Mouse (Mus musculus) neural tube, embryonic 11.5 days (tissue): ENCODE results near the gene Rbm34. TPM values are rescaled to one million over a fixed set of nuclear protein-coding genes. Genes with fewer than 3 reads are reported as not detected.

Source experiments
- ATAC-seq: fragments of 200-750 bp; cut with Nextera tagmentation; 2 replicates; pipeline ENCODE4 v1.8.0; 2017; ENCODE audit warnings: moderate number of reproducible peaks, mild to moderate bottlenecking, moderate TSS enrichment, moderate library complexity; ENCODE audit not compliant: insufficient read depth, low FRiP score, low TSS enrichment
- DNase-seq: peaks from one replicate; pipeline ENCODE4 v3.0.0-alpha.2; 2015; ENCODE audit warnings: low spot score
- H3K27ac ChIP-seq: fragments of 300-500 bp; sonication (generic); 2 replicates; pipeline ENCODE4 v1.5.1; 2014; ENCODE audit warnings: low read depth, mild to moderate bottlenecking, low read length
- H3K27me3 ChIP-seq: fragments of 300-500 bp; sonication (generic); 2 replicates; pipeline ENCODE4 v1.6.1; 2014; ENCODE audit warnings: mild to moderate bottlenecking, low read length, mixed read lengths; ENCODE audit not compliant: control insufficient read depth, insufficient read depth
- H3K36me3 ChIP-seq: fragments of 300-500 bp; sonication (generic); 2 replicates; pipeline ENCODE4 v1.6.1; 2014; ENCODE audit warnings: mild to moderate bottlenecking, low read length, moderate library complexity, mixed read lengths; ENCODE audit not compliant: control insufficient read depth, insufficient read depth
- H3K4me1 ChIP-seq: fragments of 300-500 bp; sonication (generic); 2 replicates; pipeline ENCODE4 v1.6.1; 2014; ENCODE audit warnings: low read length, mixed read lengths; ENCODE audit not compliant: control insufficient read depth, insufficient read depth
- H3K4me2 ChIP-seq: fragments of 300-500 bp; sonication (generic); 2 replicates; pipeline ENCODE4 v1.6.1; 2014; ENCODE audit warnings: low read depth, mild to moderate bottlenecking, moderate library complexity
- H3K4me3 ChIP-seq: fragments of 300-500 bp; sonication (generic); 2 replicates; pipeline ENCODE4 v1.5.1; 2014; ENCODE audit warnings: low read depth, low read length
- H3K9ac ChIP-seq: fragments of 300-500 bp; sonication (generic); 2 replicates; pipeline ENCODE4 v1.6.1; 2014; ENCODE audit warnings: mild to moderate bottlenecking, low read length
- H3K9me3 ChIP-seq: fragments of 300-500 bp; sonication (generic); 2 replicates; pipeline ENCODE4 v1.6.1; 2016; ENCODE audit warnings: low read length; ENCODE audit not compliant: control insufficient read depth
- WGBS: fragments of 180-500 bp; shearing (Covaris S2); extraction: QIAGEN DNeasy Blood & Tissue Kit; methylation state at CpG from one replicate; pipeline ENCODE4 v1.1.7; 2014; 5-methylcytosine and 5-hydroxymethylcytosine counted together
- polyA plus RNA-seq: library from polyadenylated mRNA; unstranded; fragments of >200 nt; fragmentation: Nextera tagmentation; extraction: Ambion mirVana; gene quantifications from 2 replicates; pipeline ENCODE4 v1.2.1, GENCODE M21; 2014

Rbm34 gene
- polyA plus RNA-seq, 1 experiment from 2014 or later, result 27.3 TPM

DNA sequence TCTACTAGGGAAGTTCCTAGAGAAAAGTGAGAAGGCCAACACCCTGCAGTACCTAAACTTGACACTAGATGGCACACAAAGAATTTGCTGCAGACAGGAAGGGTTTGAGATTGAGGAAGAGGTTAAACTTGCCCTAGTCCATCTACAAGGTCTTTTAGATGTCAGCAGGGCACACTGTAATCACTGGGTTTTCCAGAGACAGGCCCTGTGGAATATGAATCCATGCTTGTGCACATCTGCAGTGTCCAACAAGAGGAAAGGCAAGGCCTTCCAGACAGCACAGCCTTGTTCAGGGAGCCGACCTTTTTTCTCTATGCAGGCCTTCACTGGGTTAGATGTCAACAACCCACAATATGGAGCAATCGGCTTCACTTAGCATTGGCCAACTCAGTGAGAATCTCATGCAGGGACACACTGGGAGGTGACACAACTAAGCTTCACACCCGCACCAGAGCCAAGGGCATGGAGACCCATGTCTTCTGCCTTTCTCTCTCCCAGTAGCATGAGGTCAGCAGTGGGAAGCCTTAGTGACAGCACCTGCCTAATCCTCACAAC, 41.2 kb downstream of the Rbm34 start:
- peaks cover 8% of the 10 kb centered on the region for H3K36me3 ChIP-seq
- no peak overlapping the region for H3K9ac ChIP-seq
- H3K9me3 ChIP-seq, result no peaks in the 10 kb centered on the region
- H3K27ac ChIP-seq, result no peak overlapping the region
- ATAC-seq (0 out of 2 replicates have a peak, but pooled peaks have one; percentile 23), DNase-seq (peak; percentile 66)
- 77% methylated on average over 3 of the region's 3 CpGs for WGBS
- no peaks in the 10 kb centered on the region for H3K4me1 ChIP-seq
- no peaks in the 10 kb centered on the region for H3K27me3 ChIP-seq
- no peak overlapping the region for H3K4me2 ChIP-seq
- no peak overlapping the region for H3K4me3 ChIP-seq

DNA sequence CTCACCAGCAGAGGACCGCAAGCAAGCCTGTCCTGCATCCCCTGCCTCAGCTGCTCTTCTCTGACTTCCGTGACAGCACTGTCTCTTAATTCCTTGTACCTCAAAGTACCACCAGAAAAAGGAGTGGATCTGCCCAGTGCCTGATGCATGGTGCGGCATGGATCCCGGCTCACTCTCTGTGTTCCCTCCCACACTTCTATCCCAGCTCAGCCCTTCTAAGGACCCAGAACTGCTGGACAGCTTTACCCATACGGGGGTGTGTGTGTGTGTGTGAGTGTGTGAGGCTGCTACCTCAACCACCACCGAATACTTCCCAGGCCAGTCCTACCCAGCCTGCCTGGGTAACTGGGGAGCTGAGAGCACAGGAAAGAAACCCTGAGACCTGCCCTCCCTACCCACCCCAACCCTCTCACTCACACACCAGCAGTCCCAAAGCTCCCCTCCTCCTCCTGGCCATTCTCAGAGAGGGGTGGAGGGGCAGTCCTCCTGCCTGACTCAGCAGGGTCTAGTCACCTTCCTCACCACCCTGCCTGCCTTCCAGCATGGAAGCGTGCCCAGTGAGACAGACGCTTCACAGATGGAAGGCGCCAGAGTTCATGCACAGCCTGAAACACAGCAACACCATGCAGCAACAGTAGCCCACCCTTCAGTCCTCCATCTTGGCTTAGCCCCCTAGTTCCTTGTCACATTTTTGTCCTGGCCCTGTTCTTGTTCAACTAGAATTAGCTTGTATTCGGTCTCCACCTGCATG, 41.9 kb downstream of the Rbm34 start:
- H3K4me2 ChIP-seq, result no peak overlapping the region
- H3K27me3 ChIP-seq, result no peaks in the 10 kb centered on the region
- no peak overlapping the region for H3K27ac ChIP-seq
- H3K9me3 ChIP-seq, result no peaks in the 10 kb centered on the region
- 93% methylated on average over 10 of the region's 10 CpGs for WGBS
- H3K9ac ChIP-seq, result no peak overlapping the region
- DNase-seq, result no peak
- no peak for ATAC-seq
- H3K36me3 ChIP-seq, result peaks cover 8% of the 10 kb centered on the region
- no peak overlapping the region for H3K4me3 ChIP-seq
- H3K4me1 ChIP-seq, result no peaks in the 10 kb centered on the region

- Histone ChIP-seq H3K9me3 (no peaks in the 10 kb centered on the region), H3K27ac (no peak overlapping the region), H3K36me3 (peaks cover 5% of the 10 kb centered on the region; the same call in 1 of the 2 replicates), H3K27me3 (no peaks in the 10 kb centered on the region), H3K4me1 (no peaks in the 10 kb centered on the region), H3K4me2 (no peak overlapping the region), H3K4me3 (no peak overlapping the region), H3K9ac (no peak overlapping the region)
- no peak for ATAC-seq
- no peak for DNase-seq
These were observed 42.8 kb downstream of the Rbm34 start for GRCm38 (mm10) chr8:126928028-126928427.

DNA sequence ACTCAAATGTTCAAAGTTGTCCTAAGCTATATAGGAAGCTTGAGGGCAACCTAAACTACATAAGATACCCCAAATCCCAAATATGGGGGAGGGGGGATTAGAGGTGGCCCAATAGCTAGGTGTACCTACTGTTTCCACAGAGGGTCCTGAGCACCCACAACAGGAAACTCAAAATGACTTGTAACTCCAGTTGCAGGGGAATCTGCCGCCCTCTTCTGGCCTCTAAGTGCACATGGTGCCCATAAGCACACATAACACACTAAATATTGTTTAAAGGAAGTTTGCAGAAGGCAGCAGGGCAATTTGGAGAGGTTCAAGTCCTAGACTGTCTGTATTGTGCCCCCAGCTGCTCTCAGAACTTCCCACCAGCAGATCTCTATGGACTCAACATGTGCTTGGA, 43.8 kb downstream of the Rbm34 start:
- Histone ChIP-seq H3K27ac (no peak overlapping the region), H3K36me3 (peaks cover 3% of the 10 kb centered on the region; the same call in 1 of the 2 replicates), H3K4me1 (no peaks in the 10 kb centered on the region), H3K27me3 (no peaks in the 10 kb centered on the region), H3K4me2 (no peak overlapping the region), H3K9ac (no peak overlapping the region), H3K4me3 (no peak overlapping the region), H3K9me3 (no peaks in the 10 kb centered on the region)
- 46% methylated on average over 1 of the region's 1 CpGs for WGBS
- ATAC-seq, result no peak
- DNase-seq, result no peak

GRCm38 (mm10) chr8:126922981-126923380, 47.9 kb downstream of the Rbm34 start:
- 95% methylated on average over 7 of the region's 7 CpGs for WGBS
- Histone ChIP-seq H3K9me3 (no peaks in the 10 kb centered on the region), H3K9ac (no peak overlapping the region), H3K27me3 (no peaks in the 10 kb centered on the region), H3K27ac (no peak overlapping the region), H3K36me3 (no peaks in the 10 kb centered on the region), H3K4me2 (no peak overlapping the region), H3K4me1 (no peaks in the 10 kb centered on the region), H3K4me3 (no peak overlapping the region)
- DNase-seq (no peak), ATAC-seq (no peak)

GRCm38 (mm10) chr8:126921432-126921831, 49.4 kb downstream of the Rbm34 start:
- 93% methylated on average over 3 of the region's 3 CpGs for WGBS
- no peaks in the 10 kb centered on the region for H3K4me1 ChIP-seq
- ATAC-seq, result no peak

GRCm38 (mm10) chr8:126920845-126921244, 50.0 kb downstream of the Rbm34 start:
- DNase-seq, result peak; percentile 76
- Histone ChIP-seq H3K36me3 (no peaks in the 10 kb centered on the region), H3K4me2 (no peak overlapping the region), H3K4me1 (no peaks in the 10 kb centered on the region), H3K27me3 (no peaks in the 10 kb centered on the region), H3K4me3 (no peak overlapping the region), H3K9ac (no peak overlapping the region), H3K9me3 (no peaks in the 10 kb centered on the region), H3K27ac (no peak overlapping the region)
- 29% methylated on average over 3 of the region's 3 CpGs for WGBS
- ATAC-seq, result peak; percentile 75

More at GRCm38 (mm10) chr8:126921432-126921831, 49.4 kb downstream of the Rbm34 start:
- Histone ChIP-seq H3K4me2 (no peak overlapping the region), H3K9me3 (no peaks in the 10 kb centered on the region), H3K27ac (no peak overlapping the region), H3K4me3 (no peak overlapping the region), H3K9ac (no peak overlapping the region), H3K36me3 (no peaks in the 10 kb centered on the region), H3K27me3 (no peaks in the 10 kb centered on the region)
- DNase-seq, result no peak

GRCm38 (mm10) chr8:126920386-126920785, 50.5 kb downstream of the Rbm34 start:
- H3K9ac ChIP-seq, result no peak overlapping the region
- no peak overlapping the region for H3K4me3 ChIP-seq
- WGBS, result 79% methylated on average over 6 of the region's 6 CpGs
- no peak overlapping the region for H3K4me2 ChIP-seq
- no peaks in the 10 kb centered on the region for H3K36me3 ChIP-seq
- no peak overlapping the region for H3K27ac ChIP-seq
- DNase-seq (no peak), ATAC-seq (no peak)
- H3K27me3 ChIP-seq, result no peaks in the 10 kb centered on the region
- no peaks in the 10 kb centered on the region for H3K4me1 ChIP-seq
- no peaks in the 10 kb centered on the region for H3K9me3 ChIP-seq

DNA sequence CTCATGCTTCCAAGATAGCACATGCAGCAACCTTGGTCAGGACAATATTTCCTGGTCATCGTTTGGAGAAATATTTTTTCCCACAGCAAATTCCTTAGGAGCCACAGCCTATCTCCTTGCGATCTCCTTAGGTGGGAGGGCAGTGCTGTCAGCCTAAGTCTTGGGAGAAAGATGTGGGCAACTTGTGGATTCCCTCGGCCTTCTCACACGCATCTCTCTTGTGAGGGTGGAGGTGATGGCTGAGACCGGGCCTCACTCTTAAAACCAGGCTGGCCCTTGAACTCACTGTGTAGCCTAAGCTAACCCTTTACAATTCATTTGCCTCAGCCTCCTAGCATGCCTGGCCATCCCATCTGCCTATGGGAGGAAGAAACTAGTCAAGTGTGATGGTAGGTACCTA, 51.2 kb downstream of the Rbm34 start:
- no peak overlapping the region for H3K4me2 ChIP-seq
- no peak for ATAC-seq
- DNase-seq, result no peak

More for the DNA sequence above, 51.2 kb downstream of the Rbm34 start:
- no peaks in the 10 kb centered on the region for H3K27me3 ChIP-seq
- no peak overlapping the region for H3K27ac ChIP-seq
- H3K9me3 ChIP-seq, result no peaks in the 10 kb centered on the region
- H3K4me1 ChIP-seq, result peaks cover under 1% of the 10 kb centered on the region; the same call in 1 of the 2 replicates
- no peaks in the 10 kb centered on the region for H3K36me3 ChIP-seq
- no peak overlapping the region for H3K4me3 ChIP-seq
- WGBS, result 92% methylated on average over 5 of the region's 5 CpGs
- H3K9ac ChIP-seq, result no peak overlapping the region
